Mouse (Mus musculus): ENCODE results near the gene Plek. TPM values are rescaled to one million over a fixed set of nuclear protein-coding genes. Genes with fewer than 3 reads are reported as not detected.
"Not testable (repeated sequence)": the region's sequence is repeated elsewhere in the genome, so short reads cannot be mapped to it uniquely, and the experiment has no call there.

Gene Plek
- polyA plus RNA-seq, 1 experiment from 2014 or later: 4.3 TPM

DNA sequence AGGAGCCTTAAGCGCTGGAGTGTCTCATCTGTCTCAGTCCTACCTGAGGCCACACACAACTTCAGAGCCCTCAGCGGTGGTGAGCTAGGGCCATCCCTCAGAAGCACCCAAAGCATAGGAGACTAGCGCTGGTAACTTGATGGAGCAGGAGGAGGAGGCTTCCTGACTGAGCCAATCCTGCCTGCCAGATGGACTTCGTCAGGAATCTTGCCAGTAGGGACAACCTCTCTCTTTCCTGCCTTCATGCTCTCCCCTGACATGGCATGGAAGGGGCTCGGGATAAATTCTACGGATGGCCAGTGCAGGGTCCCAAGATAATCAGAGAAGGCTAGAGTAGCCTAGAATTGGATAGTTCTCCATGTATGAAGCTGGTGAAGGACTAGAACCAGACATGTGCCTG lies 29.0 kb downstream of the Plek start:
- WGBS: 85% methylated on average over 6 of the region's 6 CpGs
- H3K9me3 ChIP-seq: peaks cover 6% of the 10 kb centered on the region; the same call in 1 of the 2 replicates
- no peak overlapping the region for H3K9ac ChIP-seq
- H3K36me3 ChIP-seq: no peaks in the 10 kb centered on the region
- H3K4me2 ChIP-seq: no peak overlapping the region
- ATAC-seq (ENCODE audit: insufficient number of reproducible peaks, insufficient read depth, low FRiP score, low TSS enrichment, low read depth): no peak
- H3K27ac ChIP-seq: no peak overlapping the region
- H3K4me1 ChIP-seq: no peaks in the 10 kb centered on the region
- no peaks in the 10 kb centered on the region for H3K27me3 ChIP-seq
- no peak overlapping the region for H3K4me3 ChIP-seq

DNA sequence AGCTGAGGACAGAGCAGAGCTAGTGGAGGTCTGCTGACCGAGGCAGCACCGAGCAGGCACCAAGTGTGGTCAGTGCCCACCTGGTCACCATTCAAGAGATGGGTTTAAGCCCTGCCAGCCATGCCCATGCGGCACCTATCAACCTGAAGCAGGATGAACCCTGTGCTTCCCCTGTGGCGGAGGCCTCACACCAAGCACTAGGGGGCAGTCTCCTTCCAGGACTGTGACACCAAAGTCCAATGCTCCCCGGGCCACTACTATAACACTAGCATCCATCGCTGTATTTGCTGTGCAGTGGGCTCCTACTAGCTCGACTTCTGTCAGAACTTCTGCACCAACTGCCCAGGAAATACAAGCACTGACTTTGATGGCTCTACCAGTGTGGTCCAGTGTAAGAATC lies 32.9 kb downstream of the Plek start:
- H3K9me3 ChIP-seq: peaks cover 13% of the 10 kb centered on the region
- no peak overlapping the region for H3K4me3 ChIP-seq
- H3K4me2 ChIP-seq: no peak overlapping the region
- H3K36me3 ChIP-seq: no peaks in the 10 kb centered on the region
- H3K27me3 ChIP-seq: no peaks in the 10 kb centered on the region
- no peak for ATAC-seq (ENCODE audit: insufficient number of reproducible peaks, insufficient read depth, low FRiP score, low TSS enrichment, low read depth)
- no peak overlapping the region for H3K27ac ChIP-seq
- H3K9ac ChIP-seq: no peak overlapping the region
- 89% methylated on average over 7 of the region's 7 CpGs for WGBS
- no peaks in the 10 kb centered on the region for H3K4me1 ChIP-seq

DNA sequence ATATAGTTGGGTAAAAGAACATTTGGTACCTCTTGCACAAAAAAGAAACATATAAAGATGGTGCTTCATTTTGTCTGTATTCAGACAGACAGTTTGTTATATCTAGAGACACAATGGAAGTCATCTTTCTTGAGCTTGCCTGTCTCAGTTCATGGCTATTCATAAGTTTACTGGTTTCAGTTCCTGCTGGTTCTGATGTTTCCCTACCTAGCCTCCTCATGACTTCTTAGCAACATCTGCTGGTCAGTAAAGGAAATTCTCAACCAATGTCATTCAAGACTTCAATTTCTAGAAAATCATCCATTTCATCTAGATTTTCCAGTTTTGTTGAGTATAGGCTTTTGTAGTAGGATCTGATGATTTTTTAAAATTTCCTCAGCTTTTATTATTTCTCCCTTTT lies 39.2 kb downstream of the Plek start:
- Histone ChIP-seq H3K4me1 (no peaks in the 10 kb centered on the region), H3K4me3 (no peak overlapping the region), H3K4me2 (no peak overlapping the region), H3K27me3 (no peaks in the 10 kb centered on the region), H3K36me3 (no peaks in the 10 kb centered on the region), H3K9ac (no peak overlapping the region), H3K27ac (no peak overlapping the region), H3K9me3 (peaks cover 4% of the 10 kb centered on the region; the same call in 1 of the 2 replicates)
- no peak for ATAC-seq (ENCODE audit: insufficient number of reproducible peaks, insufficient read depth, low FRiP score, low TSS enrichment, low read depth)

DNA sequence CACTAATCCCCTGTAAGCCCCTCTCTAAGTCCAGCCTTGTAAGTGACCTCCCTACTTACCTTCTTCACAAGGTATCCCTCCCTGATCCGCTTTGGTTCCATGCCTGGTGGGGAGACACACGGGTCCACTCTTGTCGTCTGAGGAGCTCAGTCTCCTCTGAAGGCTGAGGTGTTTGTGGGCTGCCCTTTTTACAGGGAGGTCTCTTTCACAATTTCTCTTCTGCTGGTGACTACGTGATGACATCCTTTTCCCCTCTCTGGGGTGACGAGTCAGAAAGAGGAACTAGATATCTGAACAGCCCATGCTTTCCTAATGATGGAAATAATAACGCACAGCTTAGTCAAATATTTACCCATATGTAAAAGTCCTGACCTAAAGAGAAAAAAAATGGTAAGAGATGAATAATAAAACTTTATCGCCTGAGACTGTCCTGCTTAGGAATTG lies 43.7 kb downstream of the Plek start:
- no peak overlapping the region for H3K4me2 ChIP-seq
- no peak for ATAC-seq (ENCODE audit: insufficient number of reproducible peaks, insufficient read depth, low FRiP score, low TSS enrichment, low read depth)
- no peaks in the 10 kb centered on the region for H3K9me3 ChIP-seq
- H3K27ac ChIP-seq: no peak overlapping the region
- H3K4me3 ChIP-seq: no peak overlapping the region
- H3K9ac ChIP-seq: no peak overlapping the region
- no peaks in the 10 kb centered on the region for H3K36me3 ChIP-seq
- WGBS: 70% methylated on average over 7 of the region's 7 CpGs
- no peaks in the 10 kb centered on the region for H3K4me1 ChIP-seq
- H3K27me3 ChIP-seq: no peaks in the 10 kb centered on the region

DNA sequence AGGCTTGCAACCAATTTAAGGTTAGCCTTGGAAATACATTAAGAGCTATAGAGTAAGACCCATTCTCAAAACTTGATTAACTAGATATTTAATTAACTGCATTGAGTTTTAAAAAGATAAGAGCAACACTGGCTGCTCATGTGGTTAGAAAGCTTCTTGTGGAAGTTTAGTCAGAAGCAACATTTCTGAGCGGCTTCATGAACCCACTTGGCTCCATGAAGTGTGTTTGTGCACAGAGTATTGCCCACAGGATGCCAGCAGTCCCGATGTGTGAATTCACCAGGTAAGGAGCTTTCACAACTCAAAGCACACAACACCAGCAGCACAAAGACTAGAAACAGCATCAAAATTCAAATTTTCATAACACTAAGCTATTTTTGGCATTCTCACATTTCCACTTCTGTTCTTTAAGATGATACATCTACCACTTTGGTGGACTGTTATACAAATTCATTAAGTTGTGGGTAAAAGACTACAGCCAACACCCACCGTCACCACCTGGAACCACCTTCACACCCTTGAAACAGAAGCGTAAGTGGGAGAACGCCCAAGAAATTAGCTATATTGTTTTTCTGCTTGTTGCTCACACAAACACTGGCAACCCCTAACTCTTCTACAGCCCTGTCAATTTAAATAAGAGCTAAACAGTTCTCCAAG lies 44.5 kb downstream of the Plek start:
- 89% methylated on average over 5 of the region's 5 CpGs for WGBS
- H3K36me3 ChIP-seq: no peaks in the 10 kb centered on the region
- H3K27me3 ChIP-seq: no peaks in the 10 kb centered on the region
- ATAC-seq (ENCODE audit: insufficient number of reproducible peaks, insufficient read depth, low FRiP score, low TSS enrichment, low read depth): no peak
- H3K9ac ChIP-seq: no peak overlapping the region
- no peak overlapping the region for H3K4me2 ChIP-seq
- H3K9me3 ChIP-seq: no peaks in the 10 kb centered on the region
- H3K27ac ChIP-seq: no peak overlapping the region
- no peak overlapping the region for H3K4me3 ChIP-seq
- no peaks in the 10 kb centered on the region for H3K4me1 ChIP-seq

- not testable (repeated sequence) for H3K9ac ChIP-seq; H3K4me3 ChIP-seq; H3K27me3 ChIP-seq; H3K36me3 ChIP-seq; H3K9me3 ChIP-seq; ATAC-seq (ENCODE audit: insufficient number of reproducible peaks, insufficient read depth, low FRiP score, low TSS enrichment, low read depth); H3K4me1 ChIP-seq; H3K27ac ChIP-seq; H3K4me2 ChIP-seq
- WGBS: 79% methylated on average over 3 of the region's 3 CpGs
Measured at GRCm38 (mm10) chr11:17006526-17006925, 45.7 kb downstream of the Plek start.

GRCm38 (mm10) chr11:17004899-17005846 lies 47.0 kb downstream of the Plek start:
- Histone ChIP-seq H3K4me1 (no peaks in the 10 kb centered on the region), H3K27me3 (no peaks in the 10 kb centered on the region), H3K9ac (no peak overlapping the region), H3K9me3 (no peaks in the 10 kb centered on the region), H3K27ac (no peak overlapping the region), H3K4me2 (no peak overlapping the region), H3K36me3 (no peaks in the 10 kb centered on the region), H3K4me3 (no peak overlapping the region)
- no peak for ATAC-seq (ENCODE audit: insufficient number of reproducible peaks, insufficient read depth, low FRiP score, low TSS enrichment, low read depth)
- 67% methylated on average over 4 of the region's 4 CpGs for WGBS

- Histone ChIP-seq H3K4me1 (no peaks in the 10 kb centered on the region), H3K4me3 (no peak overlapping the region), H3K9ac (no peak overlapping the region), H3K4me2 (no peak overlapping the region), H3K36me3 (no peaks in the 10 kb centered on the region), H3K27ac (no peak overlapping the region), H3K27me3 (no peaks in the 10 kb centered on the region), H3K9me3 (no peaks in the 10 kb centered on the region)
- ATAC-seq (ENCODE audit: insufficient number of reproducible peaks, insufficient read depth, low FRiP score, low TSS enrichment, low read depth): no peak
- WGBS: 60% methylated on average over 3 of the region's 3 CpGs
Measured at GRCm38 (mm10) chr11:17003757-17004156, 48.4 kb downstream of the Plek start.

GRCm38 (mm10) chr11:17002739-17003373 lies 49.3 kb downstream of the Plek start:
- WGBS: 78% methylated on average over 7 of the region's 7 CpGs
- no peaks in the 10 kb centered on the region for H3K27me3 ChIP-seq
- no peaks in the 10 kb centered on the region for H3K36me3 ChIP-seq
- H3K9ac ChIP-seq: no peak overlapping the region
- H3K4me3 ChIP-seq: no peak overlapping the region
- no peaks in the 10 kb centered on the region for H3K4me1 ChIP-seq
- H3K9me3 ChIP-seq: no peaks in the 10 kb centered on the region
- no peak overlapping the region for H3K4me2 ChIP-seq
- H3K27ac ChIP-seq: no peak overlapping the region
- no peak for ATAC-seq (ENCODE audit: insufficient number of reproducible peaks, insufficient read depth, low FRiP score, low TSS enrichment, low read depth)

DNA sequence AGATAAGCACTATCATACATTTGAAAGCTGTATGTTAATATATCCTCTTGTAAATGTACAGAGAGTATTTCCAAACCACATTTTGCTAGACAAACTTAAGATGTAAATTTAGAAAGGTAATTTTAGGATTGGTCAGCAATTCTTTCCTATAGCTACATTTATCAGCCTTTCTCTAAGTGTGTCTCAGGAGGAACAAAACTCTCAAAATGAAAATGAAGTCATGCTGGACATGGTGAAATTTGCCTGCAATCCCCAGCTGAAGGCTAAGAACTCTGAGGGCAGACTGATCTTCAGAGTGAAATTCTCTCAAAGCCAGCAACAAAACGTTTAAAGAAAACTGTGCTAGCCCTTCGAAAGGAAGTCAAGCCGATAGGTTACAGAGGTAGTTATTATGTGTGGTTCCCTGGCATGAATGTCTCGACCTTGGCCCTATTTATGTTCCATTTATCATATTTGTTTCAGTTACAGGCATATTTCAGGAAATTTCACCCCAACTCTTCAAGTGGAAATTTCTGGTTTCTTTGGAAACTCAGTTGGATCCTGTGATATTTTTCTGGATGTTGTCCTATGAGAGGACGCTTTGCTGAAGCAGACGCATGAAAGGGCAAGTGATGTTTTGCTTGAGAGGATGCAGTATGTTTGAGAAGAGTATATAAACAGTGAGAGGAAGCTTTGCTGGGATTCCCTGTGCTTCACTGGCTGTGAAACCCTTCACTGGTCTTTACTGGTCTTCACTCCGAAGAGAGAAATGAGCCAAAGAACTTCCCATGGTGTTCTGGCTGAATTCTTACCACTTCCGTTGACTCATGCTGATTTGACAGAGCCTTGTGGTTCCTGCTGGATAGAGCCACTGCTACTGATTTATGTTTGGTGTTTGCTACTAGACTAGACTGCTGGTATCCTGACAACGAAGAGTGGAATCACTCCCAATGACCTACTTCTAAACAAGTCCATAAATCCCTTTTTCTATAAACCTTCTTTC lies 51.5 kb downstream of the Plek start:
- H3K9ac ChIP-seq: no peak overlapping the region
- H3K4me1 ChIP-seq: no peaks in the 10 kb centered on the region
- H3K4me2 ChIP-seq: no peak overlapping the region
- no peak for ATAC-seq (ENCODE audit: insufficient number of reproducible peaks, insufficient read depth, low FRiP score, low TSS enrichment, low read depth)
- 76% methylated on average over 9 of the region's 9 CpGs for WGBS
- no peak overlapping the region for H3K4me3 ChIP-seq
- H3K27me3 ChIP-seq: no peaks in the 10 kb centered on the region
- no peaks in the 10 kb centered on the region for H3K36me3 ChIP-seq
- H3K27ac ChIP-seq: no peak overlapping the region
- no peaks in the 10 kb centered on the region for H3K9me3 ChIP-seq

- Histone ChIP-seq H3K36me3 (no peaks in the 10 kb centered on the region), H3K27ac (no peak overlapping the region), H3K4me2 (no peak overlapping the region), H3K9ac (no peak overlapping the region), H3K9me3 (no peaks in the 10 kb centered on the region), H3K4me3 (no peak overlapping the region), H3K4me1 (no peaks in the 10 kb centered on the region), H3K27me3 (no peaks in the 10 kb centered on the region)
- ATAC-seq (ENCODE audit: insufficient number of reproducible peaks, insufficient read depth, low FRiP score, low TSS enrichment, low read depth): no peak
Measured at GRCm38 (mm10) chr11:16999933-17000332, 52.2 kb downstream of the Plek start.

Measured in embryonic facial prominence, embryonic 13.5 days (tissue).